Comparison of ENCODE assay signal across 10 mouse cellular contexts in the genomic region with DNA sequence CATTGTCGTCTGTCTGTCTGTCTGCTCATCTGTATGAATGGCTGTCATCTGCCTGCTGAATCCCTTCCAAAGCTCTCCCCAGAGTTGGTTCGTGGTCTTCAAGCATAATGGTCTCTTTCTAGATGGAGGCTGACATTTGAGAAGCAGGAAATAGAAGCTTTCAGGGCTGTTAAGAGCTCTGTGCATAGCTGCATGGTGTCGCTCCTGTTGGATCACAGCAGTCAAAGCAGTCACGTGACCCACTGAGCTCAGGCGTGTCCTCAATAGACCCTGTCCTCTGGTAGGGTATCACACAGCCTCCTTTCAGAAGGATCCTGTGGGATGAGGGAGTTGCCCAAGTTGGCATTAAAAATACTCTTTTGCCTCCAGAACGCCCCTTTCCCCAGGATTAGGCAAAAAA.
DNase-seq lines count a peak whose midpoint lies in the region; ATAC-seq and TF ChIP-seq lines count a peak whose summit lies in the region.
"Had no signal": no experiment of that assay in that cellular context is flagged by ENCODE, and none has a peak within 500 bp of the region (broad histone marks: within the 10 kb centered on the region; RNA-seq: fewer than 3 reads in every experiment).

No protein-coding gene starts in this region.

- H3K4me2 ChIP-seq in forebrain, postnatal 0 days (ENCODE audit: low read depth) = no peak overlapping the region
- no peak overlapping the region for H3K4me2 ChIP-seq in forebrain, embryonic 12.5 days
- no peak overlapping the region for H3K4me2 ChIP-seq in neural tube, embryonic 13.5 days
- H3K4me2 ChIP-seq: midbrain, embryonic 12.5 days had no signal

- 0 out of 2 replicates have a peak, but pooled peaks cover 4% of the 10 kb centered on the region for H3K4me1 ChIP-seq in forebrain, postnatal 0 days (ENCODE audit: insufficient read depth)
- H3K4me1 ChIP-seq in forebrain, embryonic 12.5 days = peaks cover 34% of the 10 kb centered on the region
- peaks cover 69% of the 10 kb centered on the region for H3K4me1 ChIP-seq in limb, embryonic 10.5 days
- H3K4me1 ChIP-seq in neural tube, embryonic 13.5 days (replicated peaks) = peaks cover 39% of the 10 kb centered on the region

- H3K4me3 ChIP-seq in forebrain, postnatal 0 days (ENCODE audit: low read depth, low read length) = no peak overlapping the region
- H3K4me3 ChIP-seq in forebrain, embryonic 12.5 days (replicated peaks) = no peak overlapping the region
- H3K4me3 ChIP-seq in limb, embryonic 10.5 days = no peak overlapping the region
- H3K4me3 ChIP-seq in neural tube, embryonic 13.5 days = no peak overlapping the region
- H3K4me3 ChIP-seq: midbrain, embryonic 12.5 days had no signal

- H3K36me3 ChIP-seq in forebrain, postnatal 0 days (ENCODE audit: insufficient read depth) = no peaks in the 10 kb centered on the region
- H3K36me3 ChIP-seq in forebrain, embryonic 12.5 days (replicated peaks) = no peaks in the 10 kb centered on the region
- no peaks in the 10 kb centered on the region for H3K36me3 ChIP-seq in limb, embryonic 10.5 days
- no peaks in the 10 kb centered on the region for H3K36me3 ChIP-seq in neural tube, embryonic 13.5 days
- H3K36me3 ChIP-seq: midbrain, embryonic 12.5 days had no signal

- H3K27me3 ChIP-seq in forebrain, postnatal 0 days (ENCODE audit: insufficient read depth, low read length) = no peaks in the 10 kb centered on the region
- no peaks in the 10 kb centered on the region for H3K27me3 ChIP-seq in forebrain, embryonic 12.5 days
- H3K27me3 ChIP-seq in limb, embryonic 10.5 days (ENCODE audit: low read depth, poor library complexity, severe bottlenecking) = no peaks in the 10 kb centered on the region
- H3K27me3 ChIP-seq in neural tube, embryonic 13.5 days = 0 out of 2 replicates have a peak, but pooled peaks cover 2% of the 10 kb centered on the region
- H3K27me3 ChIP-seq: midbrain, embryonic 12.5 days had no signal

- whole genome bisulfite sequencing in forebrain, postnatal 0 days = 41% methylated on average over 6 of the region's 6 CpGs
- WGBS in forebrain, embryonic 12.5 days = 55% methylated on average over 6 of the region's 6 CpGs
- WGBS in limb, embryonic 10.5 days = 43% methylated on average over 6 of the region's 6 CpGs
- WGBS in neural tube, embryonic 13.5 days = 39% methylated on average over 6 of the region's 6 CpGs

- H3K27ac ChIP-seq in forebrain, postnatal 0 days (ENCODE audit: low read depth, low read length) = no peak overlapping the region
- no peak overlapping the region for H3K27ac ChIP-seq in forebrain, embryonic 12.5 days
- peak overlapping the region; percentile 76 for H3K27ac ChIP-seq in limb, embryonic 10.5 days
- H3K27ac ChIP-seq in neural tube, embryonic 13.5 days (replicated peaks) = no peak overlapping the region
- H3K27ac ChIP-seq: midbrain, embryonic 12.5 days had no signal

- no peaks in the 10 kb centered on the region for H3K9me3 ChIP-seq in forebrain, postnatal 0 days (ENCODE audit: low read length)
- H3K9me3 ChIP-seq in forebrain, embryonic 12.5 days = no peaks in the 10 kb centered on the region
- H3K9me3 ChIP-seq in limb, embryonic 10.5 days (replicated peaks) = no peaks in the 10 kb centered on the region
- no peaks in the 10 kb centered on the region for H3K9me3 ChIP-seq in neural tube, embryonic 13.5 days
- H3K9me3 ChIP-seq: midbrain, embryonic 12.5 days had no signal

- DNase-seq in forebrain, postnatal 0 days = peak; percentile 35
- DNase-seq in retina, postnatal 1 day = peak; percentile 27
- no peak for DNase-seq in retina, embryonic 14.5 days (ENCODE audit: low spot score)
- DNase-seq in limb, embryonic 10.5 days (ENCODE audit: low spot score) = peak; percentile 76
- no peak for DNase-seq in gastrocnemius, postnatal 10 days
- DNase-seq: kidney, postnatal 4 days had no signal

- TF ChIP-seq CTCF in forebrain, postnatal 0 days (IDR thresholded peaks at IDR 0.05; ENCODE audit: low read depth) = no peak

- peak; percentile 77 for ATAC-seq in forebrain, postnatal 0 days
- ATAC-seq in forebrain, embryonic 12.5 days (ENCODE audit: low FRiP score) = no peak
- ATAC-seq in neural tube, embryonic 13.5 days (ENCODE audit: low read depth) = 0 out of 2 replicates have a peak, but pooled peaks have one; percentile 57
- no peak for ATAC-seq in granulocyte monocyte progenitor cell, adult 5-6 weeks (replicated peaks; ENCODE audit: poor library complexity, severe bottlenecking)

- H3K9ac ChIP-seq in forebrain, postnatal 0 days = no peak overlapping the region
- no peak overlapping the region for H3K9ac ChIP-seq in forebrain, embryonic 12.5 days
- no peak overlapping the region for H3K9ac ChIP-seq in neural tube, embryonic 13.5 days
- H3K9ac ChIP-seq: midbrain, embryonic 12.5 days had no signal

Comparison
In these comparisons a context has a peak if more than half of its experiments do, and no peak if none do; other contexts are left out.
1. ATAC-seq: peak in forebrain, postnatal 0 days (single experiment) and neural tube, embryonic 13.5 days (single experiment); none in forebrain, embryonic 12.5 days (single experiment) and granulocyte monocyte progenitor cell, adult 5-6 weeks (single experiment).
2. DNase-seq: peak in forebrain, postnatal 0 days (single experiment), retina, postnatal 1 day (single experiment) and limb, embryonic 10.5 days (single experiment); none in retina, embryonic 14.5 days (single experiment) and gastrocnemius, postnatal 10 days (single experiment).